ENCODE assay signal across 3 mouse cellular contexts in the genomic region with DNA sequence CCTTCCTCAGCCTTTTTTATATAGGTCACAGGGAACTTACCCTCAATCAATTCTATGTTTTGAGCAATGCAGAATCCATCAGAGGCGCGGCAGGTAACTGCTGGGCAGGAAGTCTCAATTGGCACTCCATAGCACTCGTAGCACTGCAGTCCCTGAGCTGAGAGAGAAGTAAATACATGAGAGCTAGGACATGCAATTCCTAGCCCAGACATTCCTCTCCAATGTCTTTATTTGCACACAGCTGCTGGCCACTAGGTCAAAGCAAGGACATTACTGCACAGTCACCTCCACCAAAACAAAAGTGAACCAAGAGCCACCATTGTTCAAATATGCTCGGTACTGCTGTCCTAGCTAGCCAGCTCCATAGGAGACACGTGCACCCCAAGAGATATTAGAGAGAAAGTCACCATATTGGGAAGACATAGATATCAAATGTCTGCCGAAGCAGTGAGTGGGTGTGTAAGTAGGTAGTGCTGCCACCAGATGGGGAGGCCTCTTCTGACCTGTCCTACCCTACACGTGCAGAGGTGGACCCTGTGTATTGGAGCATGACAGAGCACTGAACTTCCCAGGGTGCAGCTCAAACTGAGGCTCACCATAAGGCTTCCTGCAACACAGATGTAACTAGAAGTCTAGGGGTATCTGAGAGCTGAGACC. TPM values are rescaled to one million over a fixed set of nuclear protein-coding genes. Genes with fewer than 3 reads are reported as not detected.
"Had no signal": no experiment of that assay in that cellular context is flagged by ENCODE, and none has a peak within 500 bp of the region (broad histone marks: within the 10 kb centered on the region; RNA-seq: fewer than 3 reads in every experiment).

No protein-coding gene starts in this region.

RNA-seq across cellular contexts. Expression of a gene that starts 1.2 kb away (rescaled TPM):
- polyA plus RNA-seq: liver, embryonic 11.5 days had no signal

RNA-seq across cellular contexts. Expression of a gene that starts 49.6 kb away (rescaled TPM):
- polyA plus RNA-seq: heart, embryonic 11.5 days; hindbrain, embryonic 10.5 days had no signal
